Mouse (Mus musculus): Measurements from ENCODE around the gene Hacd4.

DNA sequence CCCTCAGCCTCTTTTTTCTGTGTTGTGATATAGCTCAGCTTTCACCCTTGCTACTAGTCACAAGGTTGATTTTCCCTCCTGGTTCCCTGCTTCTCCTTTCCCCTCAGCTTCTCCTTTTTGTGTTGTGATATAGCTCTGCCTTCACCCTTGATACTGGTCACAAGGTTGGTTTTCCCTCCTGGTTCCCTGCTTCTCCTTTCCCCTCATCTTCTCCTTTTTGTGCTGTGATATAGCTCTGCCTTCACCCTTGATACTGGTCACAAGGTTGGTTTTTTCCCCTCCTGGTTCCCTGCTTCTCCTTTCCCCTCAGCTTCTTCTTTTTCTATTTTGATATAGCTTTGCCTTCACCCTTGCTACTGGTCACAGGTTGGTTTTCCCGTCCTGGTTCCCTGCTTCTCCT lies 48.7 kb downstream of the Hacd4 start:
- no peak for TF ChIP-seq POLR2A (IDR thresholded peaks at IDR 0.05; ENCODE audit: borderline replicate concordance, insufficient read depth, low read length)
- TF ChIP-seq CTCF (IDR thresholded peaks at IDR 0.05; ENCODE audit: borderline replicate concordance, insufficient read depth, low read depth, low read length), result no peak
